Mouse (Mus musculus) olfactory bulb, adult 2 months (tissue): ENCODE measurements around the gene Nr3c2.
A peak's percentile ranks its signal among the peaks of the same experiment; 100 is the strongest.

Experiments used
- CTCF ChIP-seq: fragments of 200-500 bp; IDR thresholded peaks from 2 replicates; pipeline ENCODE4 v1.5.1; 2012; ENCODE audit warnings: low read depth, mild to moderate bottlenecking, low read length, moderate library complexity; ENCODE audit not compliant: insufficient read depth
- POLR2A ChIP-seq: fragments of 200-500 bp; IDR thresholded peaks from 2 replicates; pipeline ENCODE4 v1.6.1; 2012; ENCODE audit warnings: mild to moderate bottlenecking, low read depth, low read length, moderate library complexity; ENCODE audit not compliant: insufficient read depth

- no peak for TF ChIP-seq CTCF
- TF ChIP-seq POLR2A: peak; percentile 86
Observed at GRCm38 (mm10) chr8:76901430-76902204, 2.4 kb downstream of the Nr3c2 start.
